Mouse (Mus musculus) cerebellum, adult 11 months (tissue): ENCODE measurements around the gene Lnpk.

Source experiments
- DNase-seq: peaks from one replicate; pipeline ENCODE4 v3.0.0; 2022

The Lnpk gene

GRCm38 (mm10) chr2:74578843-74579489, at the start of gene Lnpk:
TSS of gene Lnpk (minus strand) at chr2:74579435.
- peak; percentile 90 for DNase-seq

DNA sequence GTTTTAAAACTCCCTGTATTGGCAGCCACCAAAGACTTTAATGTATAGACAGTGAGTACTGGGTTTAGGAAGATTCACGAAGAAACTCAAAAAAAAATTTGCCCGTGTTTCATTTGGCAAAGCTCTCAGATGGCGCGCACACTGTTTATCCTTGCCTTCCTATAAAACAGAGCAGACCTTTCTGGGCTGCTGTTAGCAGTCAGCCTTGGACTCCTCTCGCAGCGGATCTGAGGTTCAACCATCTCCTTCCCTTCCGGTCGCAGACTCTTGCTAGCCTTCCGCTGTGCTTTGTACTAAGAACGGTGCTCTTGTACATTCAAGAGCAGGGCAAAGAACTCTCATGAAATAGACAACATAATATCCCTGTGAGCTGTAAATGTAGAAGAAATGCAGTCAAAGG, 41.1 kb upstream of the Lnpk start:
- no peak for DNase-seq

- no peak for DNase-seq
These were observed 40.5 kb upstream of the Lnpk start for GRCm38 (mm10) chr2:74619676-74620246.

- DNase-seq, result no peak
These were observed 38.5 kb upstream of the Lnpk start for GRCm38 (mm10) chr2:74617706-74618105.

DNA sequence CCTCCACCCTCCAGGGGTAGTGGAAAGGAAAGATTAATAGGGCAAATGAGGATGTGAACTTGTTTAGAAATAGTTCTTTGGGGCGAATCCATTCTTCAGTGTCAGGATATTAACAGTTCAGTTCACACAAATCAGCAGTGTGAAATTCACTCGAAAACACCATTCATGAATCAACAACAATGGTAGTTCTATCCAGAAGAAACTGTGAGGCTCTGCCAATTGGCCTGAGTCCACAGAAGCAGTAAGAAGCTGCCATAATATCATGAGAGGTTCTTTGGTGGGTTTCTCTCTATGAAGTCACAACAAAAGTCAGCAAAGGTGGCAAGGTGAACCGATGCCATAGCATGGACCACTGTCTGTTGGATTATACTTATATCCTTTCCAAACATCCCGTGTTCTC, 32.2 kb upstream of the Lnpk start:
- DNase-seq, result no peak

GRCm38 (mm10) chr2:74609350-74609749, 30.1 kb upstream of the Lnpk start:
- no peak for DNase-seq

- DNase-seq, result no peak
These were observed 27.0 kb upstream of the Lnpk start for GRCm38 (mm10) chr2:74606087-74606760.

GRCm38 (mm10) chr2:74604011-74604410, 24.8 kb upstream of the Lnpk start:
- no peak for DNase-seq

DNA sequence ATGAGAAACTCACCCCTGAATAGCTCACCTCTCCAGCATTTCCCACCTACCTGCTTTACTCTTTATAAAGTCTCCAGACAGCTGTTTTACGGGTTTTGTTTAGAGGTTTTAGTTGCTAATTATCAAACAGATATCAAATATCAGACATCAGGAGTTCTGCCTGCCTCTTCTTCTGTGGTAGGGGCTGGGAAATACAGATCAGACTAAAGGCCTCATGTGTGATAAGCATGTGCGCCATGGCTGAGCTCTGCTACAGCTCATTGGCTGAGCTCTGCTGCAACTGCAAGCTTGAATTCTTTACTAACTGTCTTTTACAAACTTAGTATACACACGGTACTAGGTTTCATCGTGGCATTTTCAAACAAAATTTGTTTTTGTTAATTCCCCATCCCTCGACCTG, 23.2 kb upstream of the Lnpk start:
- DNase-seq, result no peak

GRCm38 (mm10) chr2:74597169-74597568, 17.9 kb upstream of the Lnpk start:
- no peak for DNase-seq

DNA sequence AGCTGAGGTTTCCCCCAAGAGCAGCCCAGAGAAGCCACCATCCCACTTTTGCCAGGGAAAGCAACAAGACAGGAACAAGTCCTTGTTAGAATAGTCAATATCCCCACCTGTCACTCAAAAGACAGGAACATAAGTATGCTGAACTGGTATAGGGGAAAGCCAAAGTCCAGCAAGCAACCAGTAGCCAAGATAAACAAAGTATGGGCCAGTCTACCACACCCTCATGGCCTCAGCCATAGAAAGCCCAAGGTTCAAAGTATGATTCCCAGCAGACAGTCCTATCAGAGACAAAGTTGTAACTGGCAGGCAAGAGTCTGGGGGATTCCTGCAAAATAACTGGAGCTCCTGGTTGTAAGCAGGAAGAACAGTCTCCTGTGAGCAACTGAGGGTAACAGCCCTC, 16.9 kb upstream of the Lnpk start:
- no peak for DNase-seq

DNA sequence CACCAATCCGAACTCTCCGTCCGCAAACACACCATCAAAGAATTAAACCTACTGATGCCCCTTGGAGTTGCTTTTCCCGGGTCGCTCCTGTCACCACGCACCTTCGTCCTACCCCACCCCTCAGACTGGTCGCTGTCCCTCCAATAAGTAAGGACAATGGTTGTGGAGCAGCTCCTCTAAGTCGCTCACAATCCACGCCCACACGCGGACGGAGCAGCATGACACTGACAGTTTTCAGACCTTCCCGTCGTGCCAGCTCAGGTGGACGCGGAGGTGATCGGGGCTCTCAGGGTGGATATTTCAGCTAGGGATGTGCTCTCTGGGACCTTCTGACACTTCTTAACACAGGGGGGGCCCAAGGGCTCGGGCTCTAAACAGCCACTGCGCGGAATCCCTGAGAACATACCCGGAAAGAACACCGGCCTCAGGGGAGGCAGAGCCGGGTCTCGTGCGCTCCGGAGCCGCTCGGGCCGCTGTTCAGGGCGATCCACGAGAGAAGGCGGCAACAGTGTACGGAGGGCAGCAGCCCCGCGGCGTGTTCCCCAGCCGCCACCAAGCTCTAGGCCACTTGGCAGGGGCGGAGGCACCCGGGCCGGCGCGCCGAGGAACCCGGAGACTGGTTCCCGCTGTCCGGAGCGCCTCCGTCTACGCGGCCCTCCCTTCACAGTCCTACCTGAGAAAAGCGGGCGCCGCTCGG, 941 bp downstream of the Lnpk start:
- DNase-seq, result no peak

- no peak for DNase-seq
These were observed 8.8 kb downstream of the Lnpk start for GRCm38 (mm10) chr2:74570390-74570789.

GRCm38 (mm10) chr2:74559822-74560221, 19.4 kb downstream of the Lnpk start:
- no peak for DNase-seq

DNA sequence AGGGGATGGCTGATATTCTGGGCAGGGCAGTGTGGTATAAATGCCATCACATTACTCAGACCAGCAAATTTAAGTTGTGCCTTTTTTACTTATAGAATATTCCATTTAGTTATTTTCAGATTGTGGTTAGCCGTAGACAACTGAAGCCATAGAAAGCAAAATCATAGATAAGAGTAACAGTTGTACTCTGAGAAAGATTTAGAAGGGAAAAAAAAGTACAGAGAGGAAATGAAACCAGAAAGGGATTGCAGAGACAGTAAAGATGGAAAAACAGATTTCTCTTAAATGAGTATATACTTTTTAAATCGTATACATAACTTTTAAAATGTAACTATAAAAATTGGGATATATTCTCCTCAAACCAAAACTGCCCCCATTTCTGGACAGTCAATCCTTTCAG, 20.1 kb downstream of the Lnpk start:
- DNase-seq, result no peak

DNA sequence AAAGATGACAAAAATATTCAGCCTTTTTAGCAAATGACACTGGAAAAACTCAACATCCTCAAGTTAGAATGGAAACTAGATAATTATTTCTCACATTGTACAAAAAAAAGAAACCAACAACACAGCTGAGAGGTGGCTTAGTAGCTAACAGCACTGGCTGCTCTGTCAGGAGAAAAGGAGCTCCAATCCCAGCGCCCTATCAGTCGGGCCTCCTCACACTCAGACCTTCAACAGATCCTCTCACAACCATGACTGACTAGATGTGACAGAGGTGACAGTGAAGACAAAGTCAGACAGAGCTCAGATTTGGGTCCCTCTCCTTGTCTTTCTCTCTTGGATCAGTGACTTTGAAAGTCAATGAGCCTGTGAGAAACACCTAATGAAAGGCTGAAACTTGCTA, 21.8 kb downstream of the Lnpk start:
- DNase-seq, result no peak

DNA sequence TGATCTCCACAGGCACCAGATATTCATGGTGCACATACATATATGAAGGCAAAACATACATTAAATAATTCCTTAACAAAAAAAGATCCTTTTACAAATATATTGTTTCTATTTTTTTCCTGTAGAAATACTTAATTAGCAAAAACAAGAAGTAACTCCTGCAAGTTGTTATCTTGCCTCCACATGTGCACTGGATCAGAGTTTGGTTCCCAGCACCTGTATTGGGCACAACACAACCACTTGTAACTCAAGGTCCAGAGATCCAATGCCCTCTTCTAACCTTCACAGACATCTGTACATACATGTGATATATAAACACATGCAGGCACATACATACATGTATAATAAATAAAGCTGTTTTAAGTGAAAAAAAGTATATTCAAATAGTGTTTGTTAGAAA, 27.3 kb downstream of the Lnpk start:
- no peak for DNase-seq

GRCm38 (mm10) chr2:74548306-74548705, 30.9 kb downstream of the Lnpk start:
- DNase-seq, result no peak

- no peak for DNase-seq
These were observed 70.9 kb downstream of the Lnpk start for GRCm38 (mm10) chr2:74508302-74508701.

- DNase-seq, result no peak
These were observed 72.8 kb downstream of the Lnpk start for GRCm38 (mm10) chr2:74506439-74506838.

GRCm38 (mm10) chr2:74500307-74500706, 78.9 kb downstream of the Lnpk start:
- no peak for DNase-seq

- no peak for DNase-seq
These were observed 81.4 kb downstream of the Lnpk start for GRCm38 (mm10) chr2:74497851-74498250.

GRCm38 (mm10) chr2:74491426-74491825, 87.8 kb downstream of the Lnpk start:
- DNase-seq, result no peak

DNA sequence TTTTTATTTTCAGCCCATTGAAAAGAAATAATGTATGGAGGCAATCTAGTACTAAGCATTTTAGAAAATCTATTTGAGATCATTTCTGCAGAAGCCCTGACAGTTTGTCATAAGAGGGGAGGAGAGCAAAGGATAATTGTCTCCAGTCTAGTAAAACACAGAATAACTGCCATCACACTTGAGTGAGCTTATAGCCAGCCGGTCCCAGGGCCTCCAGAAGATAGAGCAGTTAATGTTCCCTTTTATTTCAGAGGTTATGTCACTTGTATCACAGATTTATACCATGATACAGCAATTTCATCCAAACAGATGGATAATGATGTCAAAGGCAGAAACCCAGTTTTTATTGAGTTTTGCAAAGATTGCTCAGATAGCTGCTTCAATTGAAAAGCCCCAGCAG, 89.0 kb downstream of the Lnpk start:
- DNase-seq, result no peak
